Mouse (Mus musculus) C2C12 (cell line): Measurements from ENCODE around the gene Ifitm3.

Source experiments
- CEBPB ChIP-seq: IDR thresholded peaks from one replicate; pipeline ENCODE4 v1.6.1; 2011; ENCODE audit warnings: low read depth, mild to moderate bottlenecking, control low read depth, moderate library complexity
- CTCF ChIP-seq: IDR thresholded peaks from one replicate; pipeline ENCODE4 v1.5.1; 2011; ENCODE audit not compliant: control insufficient read depth, insufficient read depth, insufficient read length
- FOSL1 ChIP-seq: IDR thresholded peaks from one replicate; pipeline ENCODE4 v1.8.0; 2011; ENCODE audit warnings: mild to moderate bottlenecking, low read length; ENCODE audit not compliant: poor library complexity, insufficient read depth, severe bottlenecking
- MAX ChIP-seq: IDR thresholded peaks from one replicate; pipeline ENCODE4 v1.6.1; 2011; ENCODE audit warnings: mild to moderate bottlenecking, control low read depth
- MYOG ChIP-seq: IDR thresholded peaks from one replicate; pipeline ENCODE4 v1.6.1; 2011; ENCODE audit not compliant: control insufficient read depth, insufficient read length; ENCODE audit errors: extremely low read depth
- USF1 ChIP-seq: IDR thresholded peaks from one replicate; pipeline ENCODE4 v1.6.1; 2011; ENCODE audit warnings: low read depth, mild to moderate bottlenecking, control low read depth, moderate library complexity

GRCm38 (mm10) chr7:140971479-140972171 lies 38.9 kb downstream of the Ifitm3 start:
- TF ChIP-seq MAX (no peak), CTCF (no peak), CEBPB (no peak), USF1 (no peak), MYOG (no peak), FOSL1 (no peak)
